Mouse (Mus musculus): ENCODE results near the gene Gm3532. TPM values are rescaled to one million over a fixed set of nuclear protein-coding genes. Genes with fewer than 3 reads are reported as not detected.
"Not testable (repeated sequence)": the region's sequence is repeated elsewhere in the genome, so short reads cannot be mapped to it uniquely, and the experiment has no call there.

Gene Gm3532
- total RNA-seq (2014; fragmentation: Nextera tagmentation) (not detected in 2 replicates), total RNA-seq (2017) (not detected in 2 replicates), polyA plus RNA-seq (2012) (not detected in 2 replicates)

GRCm38 (mm10) chr14:5538196-5538595 lies at the start of gene Gm3532:
Gene Gm3532 (plus strand): TSS chr14:5538496.
- not testable (repeated sequence) for H3K9me3 ChIP-seq (replicated peaks); H3K27me3 ChIP-seq (ENCODE audit: insufficient read depth, low read length); H3K4me1 ChIP-seq (ENCODE audit: insufficient read depth, low read depth, low read length); ATAC-seq (ENCODE audit: extremely low read depth, insufficient number of reproducible peaks, low FRiP score, poor library complexity, severe bottlenecking); H3K4me3 ChIP-seq (ENCODE audit: low read depth, low read length); DNase-seq (ENCODE audit: low spot score); H3K36me3 ChIP-seq (replicated peaks)

GRCm38 (mm10) chr14:5501374-5501773 lies 36.9 kb upstream of the Gm3532 start, which contains the start of gene Gm3488:
Gene Gm3488 (plus strand): TSS chr14:5501674.
- DNase-seq (ENCODE audit: low spot score); H3K36me3 ChIP-seq (replicated peaks); H3K9me3 ChIP-seq (replicated peaks); ATAC-seq (ENCODE audit: extremely low read depth, insufficient number of reproducible peaks, low FRiP score, poor library complexity, severe bottlenecking); H3K27me3 ChIP-seq (ENCODE audit: insufficient read depth, low read length); H3K4me3 ChIP-seq (ENCODE audit: low read depth, low read length); H3K4me1 ChIP-seq (ENCODE audit: insufficient read depth, low read depth, low read length): not testable (repeated sequence)

Other genes starting within 250 kb of the Gm3532 start
- not detected in 2 replicates for gene Gm3542, start 203.6 kb upstream of the Gm3532 start, total RNA-seq (2014; fragmentation: Nextera tagmentation)
- gene Gm3542, start 203.6 kb upstream of the Gm3532 start, total RNA-seq (2017) = 0.17 TPM in 1 of 2 replicates, not detected in the other
- gene Gm3542, start 203.6 kb upstream of the Gm3532 start, polyA plus RNA-seq (2012) = not detected in 2 replicates
- gene Gm3500, start 149.4 kb upstream of the Gm3532 start, total RNA-seq (2014; fragmentation: Nextera tagmentation) = not detected in 2 replicates
- not detected in 2 replicates for gene Gm3500, start 149.4 kb upstream of the Gm3532 start, total RNA-seq (2017)
- gene Gm3500, start 149.4 kb upstream of the Gm3532 start, polyA plus RNA-seq (2012) = not detected in 2 replicates
- not detected in 2 replicates for gene Gm3194, start 83.0 kb upstream of the Gm3532 start, total RNA-seq (2014; fragmentation: Nextera tagmentation)
- gene Gm3194, start 83.0 kb upstream of the Gm3532 start, total RNA-seq (2017) = 0.12 TPM in 1 of 2 replicates, not detected in the other
- not detected in 2 replicates for gene Gm3194, start 83.0 kb upstream of the Gm3532 start, polyA plus RNA-seq (2012)
- not detected in 2 replicates for gene Gm8246, start 60.7 kb upstream of the Gm3532 start, total RNA-seq (2014; fragmentation: Nextera tagmentation)
- not detected in 2 replicates for gene Gm8246, start 60.7 kb upstream of the Gm3532 start, total RNA-seq (2017)
- gene Gm8246, start 60.7 kb upstream of the Gm3532 start, polyA plus RNA-seq (2012) = not detected in 2 replicates
- not detected in 2 replicates for gene Gm3187, start 54.3 kb upstream of the Gm3532 start, total RNA-seq (2014; fragmentation: Nextera tagmentation)
- not detected in 2 replicates for gene Gm3187, start 54.3 kb upstream of the Gm3532 start, total RNA-seq (2017)
- not detected in 2 replicates for gene Gm3187, start 54.3 kb upstream of the Gm3532 start, polyA plus RNA-seq (2012)
- not detected in 2 replicates for gene Gm3488, start 36.8 kb upstream of the Gm3532 start, total RNA-seq (2014; fragmentation: Nextera tagmentation)
- not detected in 2 replicates for gene Gm3488, start 36.8 kb upstream of the Gm3532 start, total RNA-seq (2017)
- gene Gm3488, start 36.8 kb upstream of the Gm3532 start, polyA plus RNA-seq (2012) = not detected in 2 replicates
- not detected in 2 replicates for gene Gm8265, start 94.5 kb downstream of the Gm3532 start, total RNA-seq (2014; fragmentation: Nextera tagmentation)
- gene Gm8265, start 94.5 kb downstream of the Gm3532 start, total RNA-seq (2017) = not detected in 2 replicates
- gene Gm8265, start 94.5 kb downstream of the Gm3532 start, polyA plus RNA-seq (2012) = not detected in 2 replicates
- gene Gm9603, start 149.0 kb downstream of the Gm3532 start, total RNA-seq (2014; fragmentation: Nextera tagmentation) = not detected in 2 replicates
- 0.17 TPM in 1 of 2 replicates, not detected in the other for gene Gm9603, start 149.0 kb downstream of the Gm3532 start, total RNA-seq (2017)
- gene Gm9603, start 149.0 kb downstream of the Gm3532 start, polyA plus RNA-seq (2012) = not detected in 2 replicates
- gene Gm3373, start 203.1 kb downstream of the Gm3532 start, total RNA-seq (2014; fragmentation: Nextera tagmentation) = not detected in 2 replicates
- 0.23 and 1.1 TPM in 2 replicates for gene Gm3373, start 203.1 kb downstream of the Gm3532 start, total RNA-seq (2017)
- gene Gm3373, start 203.1 kb downstream of the Gm3532 start, polyA plus RNA-seq (2012) = not detected in 2 replicates